1 mouse cellular context compared by ENCODE assay signal in genomic region chr19:29944426-29944825, GRCm38 (mm10).
TF ChIP-seq lines count a peak whose summit lies in the region.

No protein-coding gene starts in this region.

TF ChIP-seq in MEL, 35 proteins besides CTCF, POLR2A, EP300 and RAD21 (continued from another document):
- TF ChIP-seq CHD1 (IDR thresholded peaks at IDR 0.05; ENCODE audit: low read depth, low read length) (no peak), GATA1 (IDR thresholded peaks at IDR 0.05; ENCODE audit: low read depth, low read length) (0 out of 2 replicates have a peak, but pooled peaks have one; percentile 7), NRF1 (IDR thresholded peaks at IDR 0.05; ENCODE audit: insufficient read depth, low read depth, low read length, poor library complexity, severe bottlenecking) (no peak)
TF ChIP-seq in MEL: peak in this region for 2.
